Mouse (Mus musculus) ES-CJ7 (cell line): Measurements from ENCODE around the gene Aff3.

Source experiments
- DNase-seq: peaks from one replicate; pipeline ENCODE4 v3.0.0; 2011; ENCODE audit warnings: low read depth, low spot score

Aff3 gene

DNA sequence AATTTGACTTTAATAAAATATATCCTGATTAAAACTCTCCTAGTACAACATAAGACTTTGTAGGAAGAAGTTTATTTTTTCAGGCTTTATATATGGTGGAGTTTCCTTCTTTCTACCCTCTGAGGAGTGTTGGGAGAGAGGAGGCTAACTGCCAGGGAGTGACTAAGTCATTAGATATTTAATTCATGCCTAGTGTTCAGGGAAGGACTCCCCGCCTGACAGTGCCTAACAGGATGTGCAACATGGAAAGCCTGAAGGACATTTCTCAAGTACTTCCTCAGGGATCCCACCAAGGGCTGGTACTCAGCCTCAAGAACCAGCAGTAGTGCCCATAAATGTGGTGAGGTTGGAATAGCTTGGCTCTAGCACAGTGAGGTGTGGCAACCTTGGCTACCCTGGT is 378.2 kb downstream of the Aff3 start:
- DNase-seq: no peak

DNA sequence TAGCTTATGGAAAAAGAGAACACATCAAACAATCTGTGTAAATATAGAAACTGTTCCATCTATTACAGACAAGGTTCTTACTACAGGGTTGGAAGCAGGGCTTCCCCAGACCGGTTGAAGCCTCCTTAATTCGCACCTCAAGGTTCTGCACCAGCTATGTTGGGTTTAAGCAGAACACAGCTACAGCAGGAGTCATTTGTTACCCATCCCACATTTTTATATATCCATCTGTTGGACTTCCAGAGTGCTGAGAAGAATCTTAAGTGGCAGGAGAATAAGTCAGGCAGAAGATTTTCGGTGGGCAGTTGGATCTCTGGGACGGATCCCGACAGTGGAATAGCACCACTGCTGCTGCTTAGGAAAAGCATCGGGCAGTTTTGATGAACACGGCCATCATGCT is 384.2 kb downstream of the Aff3 start:
- DNase-seq: no peak

DNA sequence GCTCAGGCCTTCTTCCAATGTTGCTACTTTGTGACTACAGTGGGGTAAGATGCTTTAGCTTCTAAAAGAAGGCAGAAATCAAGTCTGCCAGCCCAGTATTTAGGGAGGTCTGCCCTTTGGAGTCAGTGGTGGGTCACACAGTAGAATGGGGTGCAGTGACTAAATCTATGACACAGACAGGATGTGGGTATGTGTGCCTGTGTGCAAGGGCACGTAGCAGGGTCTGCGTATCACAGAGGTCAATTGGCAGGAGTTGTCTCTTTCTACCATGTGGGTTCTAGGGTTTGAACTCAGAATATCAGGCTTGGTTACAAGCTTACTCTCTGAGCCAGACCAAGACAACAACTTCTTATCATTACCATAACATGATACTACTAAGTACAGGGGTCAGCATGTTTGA is 393.4 kb downstream of the Aff3 start:
- DNase-seq: no peak

DNA sequence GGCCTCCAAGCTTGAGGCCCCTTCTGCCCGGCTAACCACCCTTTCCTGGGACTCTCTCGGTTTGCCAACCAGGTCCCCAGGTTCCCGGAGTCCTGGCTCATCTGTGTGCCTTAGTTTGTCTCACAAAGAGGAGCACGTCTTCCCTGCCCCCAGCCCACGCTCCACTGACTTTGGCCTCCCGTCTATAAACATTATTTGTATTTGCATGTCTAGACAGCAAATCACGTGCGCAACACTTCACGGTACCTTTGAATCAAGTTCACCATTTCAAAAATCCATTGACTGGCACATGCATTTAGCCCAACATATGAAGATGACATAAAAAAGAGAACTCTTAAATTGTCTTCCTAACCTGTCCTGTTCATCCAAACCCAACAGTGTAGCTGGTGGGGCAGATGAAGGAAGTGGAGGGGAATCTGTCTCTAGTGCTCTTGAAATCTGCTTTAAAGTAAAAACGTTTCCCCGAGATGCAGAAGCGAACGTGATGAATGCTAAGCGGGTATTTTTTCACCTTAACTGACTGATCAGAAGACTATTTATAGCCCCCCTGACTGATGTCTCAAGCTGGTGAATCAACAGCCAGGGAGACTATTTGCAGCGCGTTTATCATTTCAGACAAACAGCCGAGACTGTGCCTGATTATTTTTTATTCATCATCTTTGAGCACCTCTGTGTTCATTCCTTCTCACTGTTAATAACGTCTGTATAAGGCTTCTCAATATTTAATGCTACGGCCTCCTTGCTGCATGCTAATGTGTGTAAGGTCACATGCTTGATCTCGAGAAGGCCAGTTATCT is 396.3 kb downstream of the Aff3 start:
- no peak for DNase-seq

DNA sequence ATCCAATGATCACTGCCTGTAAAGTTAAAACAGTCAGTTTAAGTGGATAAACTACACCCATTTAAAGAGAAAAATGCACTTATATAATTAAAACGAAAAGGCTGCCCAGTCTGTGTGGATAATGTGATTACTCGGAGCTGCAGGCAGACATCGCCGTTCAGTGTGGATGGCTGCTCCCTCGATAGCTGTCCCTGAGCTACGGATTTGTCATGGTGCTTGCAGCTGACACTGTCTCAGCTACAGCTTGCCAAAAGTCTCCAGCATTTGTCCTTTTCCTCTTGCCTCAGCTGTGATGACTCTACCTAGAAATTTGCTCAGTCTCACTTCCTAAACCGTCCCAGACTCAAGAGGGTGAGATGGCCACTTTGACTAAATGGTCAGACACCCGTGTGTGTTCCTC is 401.5 kb downstream of the Aff3 start:
- no peak for DNase-seq

DNA sequence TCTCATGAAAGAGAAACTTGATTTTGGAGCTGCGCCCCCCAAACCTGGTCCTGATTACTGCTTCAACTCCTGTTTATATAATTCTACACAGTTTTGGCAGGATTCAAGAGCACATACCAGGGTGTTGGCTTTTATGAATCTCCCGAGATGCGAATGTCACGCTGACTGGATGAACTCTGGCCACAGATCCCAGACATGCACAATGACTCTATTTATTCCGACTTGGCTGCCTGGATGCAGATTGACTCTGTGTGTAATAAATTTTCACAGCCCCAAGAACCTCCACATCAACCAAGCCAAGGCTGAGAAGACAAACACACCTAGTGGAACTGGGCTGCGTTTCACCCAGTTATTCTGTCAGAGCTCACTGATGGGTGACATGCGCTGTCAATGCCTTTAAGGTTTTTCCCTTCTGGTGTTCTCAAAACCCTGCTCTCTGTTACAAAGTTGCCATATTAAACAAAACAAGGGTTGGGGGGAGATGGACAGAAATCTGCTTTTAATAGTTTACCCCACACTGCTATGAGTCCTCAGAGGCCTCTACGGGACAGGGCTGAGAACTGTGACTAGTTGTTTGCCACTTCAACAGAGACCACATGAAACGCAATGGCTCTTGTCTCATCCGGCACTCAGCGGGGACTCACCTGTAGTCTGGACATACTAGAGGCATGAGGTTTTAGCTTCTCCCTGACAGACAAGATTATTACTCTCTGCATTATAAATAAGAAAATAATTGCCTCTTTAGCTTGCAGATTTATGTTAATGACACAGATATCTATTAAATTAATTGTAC is 402.2 kb downstream of the Aff3 start:
- DNase-seq: no peak

DNA sequence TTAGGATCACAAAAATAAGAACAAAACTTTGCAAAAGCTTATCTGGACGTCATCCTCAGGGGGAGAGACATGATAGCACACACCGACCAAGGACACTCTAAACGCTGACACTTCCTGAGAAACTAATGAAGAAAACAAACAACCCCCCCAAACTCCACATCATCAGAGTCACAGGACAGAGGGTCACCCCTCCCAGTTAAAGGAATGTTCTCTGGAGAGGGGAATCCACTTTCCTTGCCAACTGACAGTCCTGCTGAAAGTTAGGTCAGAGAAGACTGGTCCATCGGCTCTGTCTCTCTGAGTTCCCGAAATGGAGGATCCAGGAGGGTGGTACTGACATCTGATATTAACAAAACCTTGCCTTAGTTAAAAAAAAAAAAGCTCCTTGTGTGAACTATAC is 403.7 kb downstream of the Aff3 start:
- DNase-seq: no peak

DNA sequence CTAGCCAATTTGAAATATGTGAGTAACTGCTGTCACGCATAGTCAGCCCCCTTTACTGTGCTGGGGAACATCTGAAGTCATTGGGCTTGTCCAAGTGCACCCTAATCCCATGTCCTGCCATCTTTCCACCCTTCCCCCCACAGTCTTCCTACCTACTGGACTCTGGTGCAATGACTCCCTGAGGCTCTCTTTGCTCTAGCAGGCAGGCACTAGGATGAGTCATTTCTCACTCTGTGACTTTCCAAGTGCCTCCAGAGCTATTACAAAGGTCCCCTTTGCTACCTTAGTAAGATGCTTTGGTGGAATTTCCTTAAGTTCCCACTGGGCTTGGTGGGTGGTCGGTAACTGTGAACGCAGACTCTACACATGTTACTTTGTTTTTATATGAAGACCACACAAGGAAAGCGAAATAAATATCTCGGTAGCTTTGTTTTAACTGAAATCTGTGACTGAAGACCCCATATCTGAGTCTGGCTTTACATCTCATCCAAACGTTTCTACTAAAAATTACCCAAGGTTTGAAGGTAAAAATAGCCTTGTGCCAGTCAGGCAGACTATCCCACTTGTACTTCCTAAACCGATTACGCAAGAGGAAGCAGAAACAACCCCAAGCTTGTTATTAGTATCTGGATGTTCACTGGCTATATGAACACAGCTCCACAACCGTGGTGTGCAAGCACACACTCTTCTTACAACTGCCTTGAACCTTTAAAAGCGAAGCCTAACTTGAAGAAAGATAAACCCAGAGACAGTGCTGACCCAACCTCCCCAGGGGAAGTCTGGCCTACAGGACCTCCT is 405.0 kb downstream of the Aff3 start:
- no peak for DNase-seq

DNA sequence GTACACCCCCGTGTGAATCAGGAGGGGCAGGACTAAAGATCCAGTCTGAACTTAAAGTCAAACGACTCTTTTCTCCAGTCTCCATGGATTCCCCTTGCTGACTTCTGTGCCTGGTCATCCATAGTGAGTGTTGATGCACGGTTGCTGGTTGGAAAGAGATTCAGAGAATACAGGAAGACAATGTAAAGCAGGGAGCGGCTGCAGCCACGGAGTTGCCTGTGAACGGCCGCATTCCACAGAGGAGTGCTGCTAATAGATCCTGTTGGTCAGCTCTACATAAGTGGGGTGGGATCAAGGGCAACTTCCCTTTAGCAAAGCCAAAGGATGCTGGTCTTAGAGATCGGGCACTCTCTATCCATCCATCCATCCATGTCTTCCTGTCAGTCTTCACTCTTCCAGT is 410.3 kb downstream of the Aff3 start:
- DNase-seq: peak; percentile 21

DNA sequence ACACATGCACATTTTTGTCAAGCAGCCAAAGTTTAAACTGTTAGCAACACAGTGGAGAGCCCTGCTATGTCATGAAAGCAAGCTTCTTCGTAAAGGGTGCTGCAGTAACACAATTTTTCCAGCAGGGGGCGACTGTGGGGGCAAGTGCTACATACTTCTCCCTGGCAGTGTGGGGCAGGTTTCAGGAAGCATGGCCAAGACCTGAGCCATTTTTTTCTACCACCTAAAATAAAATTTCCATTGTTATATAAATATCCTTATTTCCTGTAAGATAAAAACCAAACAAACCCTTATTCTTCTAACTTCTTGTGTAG is 412.0 kb downstream of the Aff3 start:
- DNase-seq: peak; percentile 44

DNA sequence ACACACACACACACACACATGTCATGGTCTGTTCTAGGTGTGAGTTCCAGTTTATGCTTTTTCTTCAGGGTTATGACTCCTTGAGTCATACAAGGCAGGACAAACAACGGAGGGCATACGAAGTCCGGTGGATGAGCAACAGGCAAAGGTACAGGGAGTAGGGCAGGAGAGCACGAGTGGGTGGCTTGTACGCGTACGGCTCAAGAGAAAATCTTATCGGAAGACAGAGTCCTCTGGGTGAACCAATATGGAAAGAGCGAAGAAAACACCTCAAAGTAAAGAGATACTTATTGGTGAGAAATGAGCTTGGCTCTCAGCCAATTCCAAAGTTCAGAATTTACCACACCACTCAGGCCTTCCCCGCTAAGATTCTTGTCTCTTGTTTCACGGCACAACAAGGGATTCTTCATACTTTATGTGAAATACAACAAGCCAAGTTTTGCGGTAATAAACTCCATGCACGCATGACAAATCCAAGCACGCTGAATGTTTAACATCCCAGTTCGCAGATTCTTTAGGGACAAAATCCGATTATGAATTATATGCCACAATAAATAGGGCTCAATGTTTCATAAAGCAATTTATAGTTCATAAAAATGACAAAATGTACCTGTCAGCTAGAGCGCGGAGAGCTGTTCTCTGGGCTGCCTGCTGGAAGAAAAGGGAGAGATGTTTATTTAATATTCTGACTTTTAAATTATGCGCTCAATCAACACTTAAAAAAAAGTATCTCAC is 412.6 kb downstream of the Aff3 start:
- no peak for DNase-seq

DNA sequence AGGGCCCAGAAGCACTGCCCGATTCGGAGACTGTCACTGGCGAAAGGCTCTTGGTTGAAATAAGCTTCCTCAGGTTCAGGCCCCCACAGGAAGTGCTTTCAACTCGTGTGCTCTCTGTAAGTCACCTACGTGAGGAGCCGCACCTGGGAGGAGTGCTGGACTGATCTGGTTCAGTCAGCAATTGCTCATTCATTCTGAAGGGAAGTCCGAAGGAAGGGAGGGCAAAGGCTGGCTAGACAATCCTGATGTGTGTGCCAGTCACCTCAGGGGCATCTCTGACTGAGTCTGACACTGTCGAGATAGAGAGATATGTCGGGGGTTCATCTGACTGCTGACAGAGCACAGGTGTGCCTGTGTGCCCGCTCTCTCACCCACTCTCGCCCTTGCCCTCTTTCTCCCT is 413.3 kb downstream of the Aff3 start:
- DNase-seq: no peak

DNA sequence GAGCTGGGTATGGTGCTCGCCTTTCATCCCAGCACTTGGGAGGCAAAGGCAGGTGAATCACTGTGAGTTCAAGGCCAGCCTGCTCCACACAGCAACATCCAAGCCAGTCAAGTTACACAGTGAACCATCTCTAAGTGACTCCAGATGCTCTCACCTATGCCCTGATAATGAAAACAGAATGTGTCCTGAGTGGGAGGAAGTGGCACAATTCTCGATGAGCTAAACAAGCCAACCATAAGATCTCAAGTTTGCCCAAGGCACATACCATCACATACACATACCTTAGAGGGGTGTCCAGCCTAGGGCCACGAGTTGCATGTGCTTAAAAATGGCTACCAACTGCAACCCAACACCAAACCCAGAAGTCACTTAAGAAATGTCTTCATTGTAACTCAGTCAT is 414.5 kb downstream of the Aff3 start:
- DNase-seq: no peak

DNA sequence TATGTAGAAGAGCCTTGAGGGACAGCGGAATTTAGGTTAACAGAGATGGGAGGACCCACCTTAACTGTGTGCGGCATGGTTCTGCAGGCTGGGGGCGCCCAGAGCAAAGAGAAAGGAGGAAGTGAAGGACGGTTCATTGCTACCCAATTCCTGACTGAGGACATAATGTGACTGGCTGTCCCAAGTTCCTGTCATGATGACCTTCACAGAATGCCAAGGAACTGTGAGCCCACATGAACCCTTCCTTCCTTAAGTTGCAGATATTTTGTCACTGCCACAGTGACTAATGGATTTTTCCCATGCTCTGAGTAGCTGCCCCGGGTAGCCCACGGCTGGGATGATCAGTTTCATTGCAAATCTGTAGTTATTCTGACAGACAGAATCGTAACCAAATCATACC is 415.2 kb downstream of the Aff3 start:
- DNase-seq: no peak

DNA sequence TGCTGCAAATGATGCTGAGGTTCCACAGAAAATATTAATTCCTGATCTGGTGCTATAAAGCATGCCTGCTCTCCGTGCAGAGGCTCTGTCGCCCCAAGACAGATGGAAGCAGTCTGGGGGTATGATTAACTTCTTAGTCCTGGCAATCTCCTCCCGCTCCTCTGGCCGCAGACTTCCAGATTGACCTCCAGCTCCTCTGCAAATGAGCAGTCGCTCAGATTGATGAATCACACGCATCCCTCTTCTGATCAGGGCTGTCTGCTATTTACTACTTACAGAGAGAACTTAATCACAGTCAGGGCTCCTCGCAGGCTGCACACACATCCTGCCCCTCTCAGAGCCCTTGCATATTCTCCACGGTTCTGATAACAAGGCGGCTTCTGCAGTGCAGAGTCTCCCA is 416.7 kb downstream of the Aff3 start:
- DNase-seq: no peak

DNA sequence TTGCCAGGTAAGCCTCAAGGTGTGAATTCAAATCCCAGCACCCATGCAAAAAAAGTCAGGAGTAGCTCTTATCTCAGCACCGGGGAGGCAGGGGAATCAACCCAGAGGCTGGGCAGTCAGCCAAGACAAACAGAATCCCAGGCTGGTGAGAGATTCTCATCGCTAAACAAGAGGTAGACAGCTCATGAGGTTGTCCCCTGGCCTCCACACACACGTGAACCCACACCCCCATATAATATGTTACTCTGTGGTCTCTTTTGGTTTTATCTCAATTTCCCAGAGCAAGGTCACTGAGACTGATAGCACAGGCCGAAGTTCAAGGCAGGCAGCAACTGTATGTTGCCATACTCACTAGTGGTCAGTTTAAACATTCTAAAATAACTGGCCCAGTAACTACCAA is 422.2 kb downstream of the Aff3 start:
- DNase-seq: no peak

DNA sequence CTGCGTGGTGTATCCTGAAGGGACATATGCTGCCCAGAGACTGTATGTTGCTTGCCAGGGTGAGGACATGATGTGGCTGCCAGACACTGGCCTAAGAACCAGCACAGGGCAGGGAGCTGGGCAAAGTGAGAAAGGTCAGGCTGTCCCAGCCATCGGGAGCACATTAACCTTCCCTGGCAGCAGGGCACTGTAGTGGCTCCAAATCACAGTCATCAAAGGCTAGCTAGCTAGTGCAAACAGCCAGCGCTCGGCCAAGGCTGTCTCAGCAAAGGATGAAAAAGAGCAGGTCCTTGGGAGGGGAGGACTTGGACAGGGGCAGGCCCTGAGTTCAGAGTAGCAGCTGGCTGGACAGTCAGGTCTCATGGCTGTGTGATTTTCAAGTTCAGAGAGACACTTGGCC is 423.0 kb downstream of the Aff3 start:
- no peak for DNase-seq

DNA sequence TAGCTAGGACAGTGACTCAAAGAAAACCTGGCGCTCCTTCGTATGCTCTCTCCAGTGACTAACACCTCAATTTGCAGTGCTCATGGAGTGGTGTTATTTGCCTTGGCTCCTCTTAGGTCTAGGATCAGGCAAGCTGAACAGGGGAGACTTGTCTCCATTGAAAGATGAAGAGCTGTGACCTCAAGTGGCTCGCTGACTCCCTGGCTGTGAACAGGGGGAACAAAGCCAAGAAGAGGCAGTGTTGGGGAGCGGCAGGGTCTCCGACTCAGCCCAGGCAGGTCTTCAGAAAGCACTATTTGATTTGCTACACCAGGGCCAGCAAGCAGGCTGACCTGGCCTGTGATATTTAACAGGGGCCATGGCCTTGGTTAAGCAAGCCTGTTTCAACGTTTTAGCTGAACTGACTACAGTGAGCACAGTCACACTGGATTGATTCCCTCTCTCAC is 423.5 kb downstream of the Aff3 start:
- DNase-seq: no peak

DNA sequence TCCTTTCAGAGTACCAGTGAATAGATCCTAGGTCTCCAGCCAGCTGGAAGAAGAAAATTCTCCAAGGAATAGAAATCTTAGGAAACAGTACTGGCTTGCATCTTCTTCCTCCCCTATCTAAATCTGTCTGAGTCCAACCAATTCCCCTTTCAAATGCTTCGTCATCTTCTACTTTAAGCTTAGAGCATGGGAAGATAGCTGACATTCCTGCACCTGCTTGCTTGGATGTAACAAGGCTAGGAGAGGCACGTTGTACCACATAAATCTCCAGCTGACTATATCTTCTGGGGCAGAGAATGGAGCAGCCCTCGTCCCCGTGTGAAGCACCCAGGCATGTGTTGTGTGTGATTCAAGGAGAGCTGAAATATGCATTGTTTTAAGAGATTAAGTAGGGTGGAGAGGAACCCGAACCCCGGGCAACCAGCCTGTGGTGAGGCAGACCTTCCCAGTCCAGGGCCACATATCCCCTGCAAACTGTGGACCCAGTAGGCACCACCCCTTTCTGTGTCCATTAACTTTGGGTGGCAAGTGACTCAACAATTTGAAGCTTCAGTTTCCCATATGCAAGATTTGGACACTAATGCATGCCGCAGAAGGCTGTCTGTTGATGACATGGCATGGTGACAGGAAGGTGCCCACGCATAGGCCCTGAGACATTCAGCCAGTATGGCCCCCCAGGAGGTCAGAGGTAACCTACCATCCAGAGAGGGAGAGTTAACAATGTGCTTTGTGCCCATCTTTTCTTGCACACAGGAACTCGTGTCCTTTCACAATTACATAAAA is 424.1 kb downstream of the Aff3 start:
- DNase-seq: no peak

DNA sequence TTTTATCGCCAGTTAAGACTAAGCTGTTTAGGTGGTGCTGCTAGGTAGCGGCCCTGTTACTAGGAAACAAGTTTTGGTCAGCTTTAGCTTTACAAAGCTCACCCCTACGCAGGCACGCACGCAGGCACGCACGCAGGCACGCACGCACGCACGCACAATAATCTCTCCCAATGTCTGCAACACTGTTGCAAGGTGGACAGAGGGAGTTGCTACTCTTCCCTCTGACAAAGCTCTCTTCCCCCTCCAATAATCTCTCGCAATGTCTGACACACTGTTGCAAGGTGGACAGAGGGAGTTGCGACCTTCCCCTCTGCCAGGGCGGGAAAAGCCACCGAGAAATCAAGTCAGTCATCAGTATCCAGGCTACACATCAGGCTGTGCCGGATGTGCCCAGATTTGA is 425.2 kb downstream of the Aff3 start:
- no peak for DNase-seq

DNA sequence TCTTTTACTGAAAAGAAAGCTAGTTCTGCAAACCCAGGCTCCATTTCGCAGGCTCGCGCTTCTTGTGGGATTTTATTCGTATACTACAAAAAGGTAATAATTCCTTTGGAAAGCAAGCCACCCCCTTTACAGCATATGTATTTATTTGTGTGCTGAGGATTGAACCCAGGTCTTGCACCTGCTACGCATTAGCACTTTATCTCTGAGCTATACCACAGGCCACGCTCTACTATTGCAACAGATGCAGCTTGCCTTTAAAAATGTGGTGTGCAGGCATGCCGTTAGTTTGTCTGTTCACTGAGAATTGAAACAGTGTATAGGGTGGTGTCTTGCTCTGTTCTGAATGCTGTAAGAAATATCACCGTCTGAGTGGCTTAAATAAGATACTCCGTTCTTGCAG is 426.9 kb downstream of the Aff3 start:
- no peak for DNase-seq
